Mouse (Mus musculus) forebrain, embryonic 16.5 days (tissue): ENCODE data around the gene Osbpl10. TPM values are rescaled to one million over a fixed set of nuclear protein-coding genes. Genes with fewer than 3 reads are reported as not detected.

Source experiments
- ATAC-seq: fragments of 200-750 bp; cut with Nextera tagmentation; 2 replicates; pipeline ENCODE4 v1.8.0; 2017; ENCODE audit warnings: mild to moderate bottlenecking, moderate library complexity
- H3K27ac ChIP-seq: fragments of 300-500 bp; sonication (generic); 2 replicates; pipeline ENCODE4 v1.5.1; 2014; ENCODE audit warnings: low read length, control low read depth
- H3K27me3 ChIP-seq: fragments of 300-500 bp; sonication (generic); replicated peaks from 2 replicates; pipeline ENCODE4 v1.6.1; 2014; ENCODE audit warnings: low read length; ENCODE audit not compliant: control insufficient read depth, insufficient read depth
- H3K36me3 ChIP-seq: fragments of 300-500 bp; sonication (generic); 2 replicates; pipeline ENCODE4 v1.6.1; 2014; ENCODE audit not compliant: control insufficient read depth, insufficient read depth
- H3K4me1 ChIP-seq: fragments of 300-500 bp; sonication (generic); replicated peaks from 2 replicates; pipeline ENCODE4 v1.6.1; 2014; ENCODE audit warnings: low read length; ENCODE audit not compliant: control insufficient read depth, insufficient read depth
- H3K4me2 ChIP-seq: fragments of 300-500 bp; sonication (generic); 2 replicates; pipeline ENCODE4 v1.6.1; 2014; ENCODE audit warnings: mild to moderate bottlenecking, low read length, control low read depth
- H3K4me3 ChIP-seq: fragments of 300-500 bp; sonication (generic); replicated peaks from 2 replicates; pipeline ENCODE4 v1.5.1; 2014; ENCODE audit warnings: mild to moderate bottlenecking, low read length, control low read depth
- H3K9ac ChIP-seq: fragments of 300-500 bp; sonication (generic); replicated peaks from 2 replicates; pipeline ENCODE4 v1.6.1; 2014; ENCODE audit warnings: low read depth, low read length, control low read depth
- H3K9me3 ChIP-seq: fragments of 300-500 bp; sonication (generic); 2 replicates; pipeline ENCODE4 v1.6.1; 2016; ENCODE audit warnings: low read length; ENCODE audit not compliant: control insufficient read depth
- WGBS: fragments of 180-500 bp; shearing (Covaris S2); extraction: QIAGEN DNeasy Blood & Tissue Kit; methylation state at CpG from one replicate; pipeline ENCODE4 v1.1.7; 2014; 5-methylcytosine and 5-hydroxymethylcytosine counted together
- polyA plus RNA-seq: library from polyadenylated mRNA; unstranded; fragments of >200 nt; fragmentation: Nextera tagmentation; extraction: Ambion mirVana; gene quantifications from 2 replicates; pipeline ENCODE4 v1.2.1, GENCODE M21; 2015

Gene Osbpl10
- polyA plus RNA-seq, 1 experiment from 2014 or later: 2.8 TPM

- Histone ChIP-seq H3K4me1 (peaks cover 4% of the 10 kb centered on the region), H3K27me3 (no peaks in the 10 kb centered on the region), H3K4me3 (no peak overlapping the region), H3K36me3 (no peaks in the 10 kb centered on the region), H3K4me2 (no peak overlapping the region), H3K9ac (no peak overlapping the region), H3K9me3 (no peaks in the 10 kb centered on the region), H3K27ac (no peak overlapping the region)
- WGBS: 87% methylated on average over 5 of the region's 5 CpGs
- no peak for ATAC-seq
These were observed 200.8 kb downstream of the Osbpl10 start for GRCm38 (mm10) chr9:115179154-115179553.

GRCm38 (mm10) chr9:115179935-115180334 is 201.6 kb downstream of the Osbpl10 start:
- Histone ChIP-seq H3K36me3 (no peaks in the 10 kb centered on the region), H3K4me3 (no peak overlapping the region), H3K27me3 (no peaks in the 10 kb centered on the region), H3K9me3 (no peaks in the 10 kb centered on the region), H3K9ac (no peak overlapping the region), H3K4me1 (peaks cover 4% of the 10 kb centered on the region), H3K4me2 (no peak overlapping the region), H3K27ac (0 out of 2 replicates have a peak overlapping the region, but pooled peaks have one; percentile 9)
- peak; percentile 65; the same call in 1 of the 2 replicates for ATAC-seq
- WGBS: 56% methylated on average over 8 of the region's 8 CpGs

- Histone ChIP-seq H3K9ac (no peak overlapping the region), H3K4me2 (no peak overlapping the region), H3K4me3 (no peak overlapping the region), H3K27me3 (no peaks in the 10 kb centered on the region), H3K36me3 (no peaks in the 10 kb centered on the region), H3K9me3 (no peaks in the 10 kb centered on the region), H3K4me1 (no peaks in the 10 kb centered on the region), H3K27ac (no peak overlapping the region)
- no peak for ATAC-seq
- 84% methylated on average over 11 of the region's 11 CpGs for WGBS
These were observed 208.0 kb downstream of the Osbpl10 start for GRCm38 (mm10) chr9:115186402-115186801.

- no peaks in the 10 kb centered on the region for H3K4me1 ChIP-seq
- no peak overlapping the region for H3K4me2 ChIP-seq
- H3K9ac ChIP-seq: no peak overlapping the region
- no peak for ATAC-seq
- 86% methylated on average over 9 of the region's 9 CpGs for WGBS
- H3K36me3 ChIP-seq: no peaks in the 10 kb centered on the region
- no peak overlapping the region for H3K4me3 ChIP-seq
- no peaks in the 10 kb centered on the region for H3K9me3 ChIP-seq
- no peak overlapping the region for H3K27ac ChIP-seq
- no peaks in the 10 kb centered on the region for H3K27me3 ChIP-seq
These were observed 212.1 kb downstream of the Osbpl10 start for GRCm38 (mm10) chr9:115190376-115190942.

GRCm38 (mm10) chr9:115192890-115193289 is 214.5 kb downstream of the Osbpl10 start:
- 72% methylated on average over 3 of the region's 3 CpGs for WGBS

GRCm38 (mm10) chr9:115197082-115197481 is 218.7 kb downstream of the Osbpl10 start:
- H3K4me1 ChIP-seq: no peaks in the 10 kb centered on the region
- no peak overlapping the region for H3K27ac ChIP-seq
- 80% methylated on average over 7 of the region's 7 CpGs for whole genome bisulfite sequencing
- no peak overlapping the region for H3K9ac ChIP-seq
- H3K27me3 ChIP-seq: no peaks in the 10 kb centered on the region
- ATAC-seq: no peak
- H3K4me2 ChIP-seq: no peak overlapping the region
- H3K9me3 ChIP-seq: no peaks in the 10 kb centered on the region
- H3K4me3 ChIP-seq: no peak overlapping the region
- H3K36me3 ChIP-seq: no peaks in the 10 kb centered on the region

More at GRCm38 (mm10) chr9:115192890-115193289, 214.5 kb downstream of the Osbpl10 start:
- H3K4me1 ChIP-seq: no peaks in the 10 kb centered on the region
- H3K27ac ChIP-seq: no peak overlapping the region
- no peaks in the 10 kb centered on the region for H3K9me3 ChIP-seq
- no peak for ATAC-seq
- H3K27me3 ChIP-seq: no peaks in the 10 kb centered on the region
- no peak overlapping the region for H3K4me2 ChIP-seq
- no peak overlapping the region for H3K9ac ChIP-seq
- no peaks in the 10 kb centered on the region for H3K36me3 ChIP-seq
- no peak overlapping the region for H3K4me3 ChIP-seq

- H3K9me3 ChIP-seq: no peaks in the 10 kb centered on the region
- H3K27ac ChIP-seq: no peak overlapping the region
- no peaks in the 10 kb centered on the region for H3K27me3 ChIP-seq
- H3K4me1 ChIP-seq: no peaks in the 10 kb centered on the region
- no peak for ATAC-seq
- no peak overlapping the region for H3K9ac ChIP-seq
- no peaks in the 10 kb centered on the region for H3K36me3 ChIP-seq
- WGBS: 95% methylated on average over 15 of the region's 15 CpGs
- H3K4me3 ChIP-seq: no peak overlapping the region
- H3K4me2 ChIP-seq: no peak overlapping the region
These were observed 221.9 kb downstream of the Osbpl10 start for GRCm38 (mm10) chr9:115200166-115200862.

- Histone ChIP-seq H3K4me2 (no peak overlapping the region), H3K36me3 (no peaks in the 10 kb centered on the region), H3K4me1 (peaks cover 8% of the 10 kb centered on the region), H3K9ac (no peak overlapping the region), H3K9me3 (no peaks in the 10 kb centered on the region), H3K27ac (no peak overlapping the region), H3K27me3 (no peaks in the 10 kb centered on the region), H3K4me3 (no peak overlapping the region)
- ATAC-seq: no peak
- 90% methylated on average over 6 of the region's 6 CpGs for WGBS
These were observed 222.9 kb downstream of the Osbpl10 start for GRCm38 (mm10) chr9:115201264-115201663.

GRCm38 (mm10) chr9:115203136-115203535 is 224.8 kb downstream of the Osbpl10 start:
- no peak overlapping the region for H3K4me2 ChIP-seq
- H3K27ac ChIP-seq: no peak overlapping the region
- no peak overlapping the region for H3K9ac ChIP-seq
- no peaks in the 10 kb centered on the region for H3K9me3 ChIP-seq
- no peak overlapping the region for H3K4me3 ChIP-seq
- H3K27me3 ChIP-seq: no peaks in the 10 kb centered on the region
- 52% methylated on average over 6 of the region's 6 CpGs for WGBS
- ATAC-seq: no peak
- H3K36me3 ChIP-seq: no peaks in the 10 kb centered on the region
- peaks cover 8% of the 10 kb centered on the region for H3K4me1 ChIP-seq
